Mouse (Mus musculus) C2C12 (cell line): ENCODE data around the gene Inhbe.

Experiments
- CEBPB ChIP-seq: IDR thresholded peaks from one replicate; pipeline ENCODE4 v1.6.1; 2011; ENCODE audit warnings: low read depth, mild to moderate bottlenecking, control low read depth, moderate library complexity
- CTCF ChIP-seq: IDR thresholded peaks from one replicate; pipeline ENCODE4 v1.5.1; 2011; ENCODE audit not compliant: control insufficient read depth, insufficient read depth, insufficient read length
- FOSL1 ChIP-seq: IDR thresholded peaks from one replicate; pipeline ENCODE4 v1.8.0; 2011; ENCODE audit warnings: mild to moderate bottlenecking, low read length; ENCODE audit not compliant: poor library complexity, insufficient read depth, severe bottlenecking
- MAX ChIP-seq: IDR thresholded peaks from one replicate; pipeline ENCODE4 v1.6.1; 2011; ENCODE audit warnings: mild to moderate bottlenecking, control low read depth
- MYOD1 ChIP-seq: IDR thresholded peaks from one replicate; pipeline ENCODE4 v1.6.1; 2011; ENCODE audit warnings: low read depth; ENCODE audit not compliant: control insufficient read depth, insufficient read length
- MYOG ChIP-seq: IDR thresholded peaks from one replicate; pipeline ENCODE4 v1.6.1; 2011; ENCODE audit not compliant: control insufficient read depth, insufficient read length; ENCODE audit errors: extremely low read depth
- USF1 ChIP-seq: IDR thresholded peaks from one replicate; pipeline ENCODE4 v1.6.1; 2011; ENCODE audit warnings: low read depth, mild to moderate bottlenecking, control low read depth, moderate library complexity

DNA sequence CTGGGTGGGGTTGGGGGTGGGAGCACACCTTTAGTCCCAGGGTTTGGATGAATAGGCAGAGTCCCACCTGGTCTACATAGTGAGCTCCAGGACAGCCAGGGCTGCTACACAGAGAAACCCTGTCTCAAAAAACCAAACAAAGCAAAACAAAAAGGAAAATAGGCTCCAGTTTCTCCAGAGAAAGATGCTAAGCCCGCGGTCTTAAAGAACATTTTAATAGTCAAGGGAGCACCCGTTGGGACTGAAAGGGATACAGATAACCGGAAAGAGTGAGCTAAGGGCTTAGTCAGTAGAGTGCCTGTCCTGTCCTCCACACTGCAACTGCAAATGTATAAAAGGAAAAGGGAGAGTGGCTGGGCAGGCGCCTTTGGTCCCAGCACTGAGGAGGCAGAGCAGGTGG, 12.9 kb upstream of the Inhbe start:
- no peak for TF ChIP-seq CTCF
- TF ChIP-seq USF1, result no peak
- no peak for TF ChIP-seq MYOD1
- TF ChIP-seq MYOG, result no peak
- TF ChIP-seq CEBPB, result no peak
- no peak for TF ChIP-seq MAX
- no peak for TF ChIP-seq FOSL1
